Mouse (Mus musculus): Measurements from ENCODE around the gene Mllt10.

Mllt10 gene

DNA sequence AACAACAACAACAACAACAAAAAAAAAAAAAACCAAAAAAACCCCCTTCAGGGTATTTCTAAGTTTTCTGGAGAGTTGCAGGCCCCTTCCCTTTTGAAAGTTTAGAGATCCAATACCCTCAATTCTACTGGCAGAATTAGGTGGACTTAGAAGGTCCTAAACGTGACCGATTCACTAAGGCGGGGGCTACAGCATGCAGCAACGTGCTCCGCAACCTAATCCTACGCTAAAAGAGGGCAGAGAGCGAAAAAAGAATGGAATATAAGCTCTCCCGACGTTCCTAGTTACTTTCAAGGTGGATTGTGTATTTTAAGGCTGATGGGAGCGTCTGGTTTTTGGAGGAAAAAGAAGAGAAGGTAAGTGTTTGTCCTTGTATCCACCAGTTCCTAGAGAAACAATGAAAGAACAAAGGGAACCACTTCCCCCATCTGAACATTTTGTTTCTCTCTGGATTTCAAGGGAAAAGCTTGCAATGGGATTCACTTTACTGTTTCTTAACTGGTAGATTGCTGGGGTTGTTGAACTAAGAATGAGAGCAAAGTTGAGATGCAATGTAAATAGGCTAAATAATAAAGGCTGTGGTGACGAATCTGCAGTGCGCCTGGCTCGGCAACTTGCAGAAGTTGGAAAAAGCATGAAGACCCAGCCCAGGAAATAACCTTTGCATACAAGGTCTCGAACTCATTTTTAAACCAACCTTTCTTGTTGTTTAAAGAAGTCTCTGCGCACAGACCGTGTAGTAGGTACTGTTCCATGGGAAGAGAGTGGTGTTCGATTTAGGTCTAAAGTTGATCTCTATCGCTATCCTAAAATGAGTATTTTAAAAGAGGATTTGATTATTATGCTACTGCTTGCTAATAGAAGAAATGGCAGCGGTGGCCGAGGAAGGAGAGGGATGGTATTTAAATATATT is at the start of gene Mllt10:
TSS of gene Mllt10 (plus strand) at position 222 of the 913 bp plus-strand sequence.
- DNase-seq = peak; percentile 87

DNA sequence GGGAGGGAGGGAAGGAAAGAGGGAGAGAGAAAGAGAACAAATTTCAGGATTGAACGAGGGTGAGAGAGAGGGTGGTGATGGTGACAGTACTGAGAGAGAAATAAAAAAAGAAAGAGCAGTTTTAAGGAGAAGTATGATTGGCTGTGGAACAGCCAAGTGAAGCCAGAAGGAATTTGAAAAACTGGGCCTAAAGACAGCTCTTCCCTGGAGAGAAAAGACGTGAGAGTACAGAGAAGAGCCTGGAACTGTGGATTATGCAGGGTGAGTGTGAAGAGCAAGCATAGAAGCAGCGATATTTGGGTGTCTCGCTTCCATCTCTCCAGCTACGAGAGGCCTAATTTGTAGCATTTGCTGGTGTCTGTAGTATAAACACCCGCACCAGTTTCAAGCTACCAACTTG is 43.8 kb upstream of the Mllt10 start:
- DNase-seq = peak; percentile 33

DNA sequence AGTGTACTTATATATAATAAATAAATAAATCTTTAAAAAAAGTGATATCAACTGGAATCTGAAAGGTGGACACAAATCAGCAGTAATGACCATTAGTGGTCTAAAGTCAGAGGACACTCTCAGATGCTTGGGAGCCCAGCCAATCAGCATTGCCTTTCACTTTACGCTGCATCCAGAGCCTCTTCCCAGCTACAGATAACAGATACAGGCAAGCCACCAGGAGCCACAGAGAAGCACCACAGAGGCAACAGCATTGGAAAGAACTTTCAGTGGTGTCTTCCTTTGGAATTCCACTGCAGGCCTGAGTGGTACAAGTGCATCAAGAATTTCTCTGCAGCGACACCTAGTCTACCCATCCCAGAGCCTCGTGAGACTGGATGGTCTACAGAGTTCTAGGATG is 42.2 kb upstream of the Mllt10 start:
- DNase-seq = peak; percentile 55

DNA sequence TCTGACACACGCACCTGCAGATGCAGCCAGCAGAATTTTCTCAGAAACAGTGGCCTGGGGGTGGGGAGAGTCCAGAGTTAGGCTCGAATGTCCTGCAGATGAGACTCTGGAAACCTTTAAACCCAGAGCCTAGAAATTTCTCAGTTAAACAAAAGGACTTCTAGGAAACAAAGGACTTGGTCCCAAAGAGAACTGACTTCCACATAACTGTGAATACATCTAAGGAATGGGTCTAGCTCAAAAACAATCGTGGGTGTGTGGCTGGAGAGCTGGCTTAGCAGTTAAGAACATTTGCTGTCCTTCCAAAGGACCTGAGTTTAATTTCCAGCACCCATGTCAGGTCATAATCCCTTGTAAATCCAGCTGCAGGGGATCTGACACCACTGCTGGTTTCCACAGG is 39.5 kb upstream of the Mllt10 start:
- DNase-seq = peak; percentile 9

DNA sequence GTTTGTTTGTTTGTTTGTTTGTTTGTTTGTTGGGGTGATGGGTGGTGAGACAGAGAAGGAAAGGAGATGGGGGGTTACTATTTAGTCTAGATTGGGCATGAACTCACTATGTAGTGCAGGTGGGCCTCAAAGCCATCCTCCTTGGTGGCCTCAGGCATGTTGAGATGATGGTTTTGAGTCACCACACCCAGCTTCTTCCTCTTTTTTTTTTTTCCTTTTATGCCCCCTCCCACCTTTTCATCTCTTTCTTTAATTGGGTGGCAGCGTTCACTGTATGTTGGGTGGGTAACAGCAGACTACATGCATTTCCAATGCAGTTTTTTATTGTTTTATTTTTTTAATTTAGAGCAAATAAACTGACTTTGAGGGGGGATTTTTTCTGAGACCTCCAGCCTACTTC is 38.4 kb upstream of the Mllt10 start:
- DNase-seq = no peak

DNA sequence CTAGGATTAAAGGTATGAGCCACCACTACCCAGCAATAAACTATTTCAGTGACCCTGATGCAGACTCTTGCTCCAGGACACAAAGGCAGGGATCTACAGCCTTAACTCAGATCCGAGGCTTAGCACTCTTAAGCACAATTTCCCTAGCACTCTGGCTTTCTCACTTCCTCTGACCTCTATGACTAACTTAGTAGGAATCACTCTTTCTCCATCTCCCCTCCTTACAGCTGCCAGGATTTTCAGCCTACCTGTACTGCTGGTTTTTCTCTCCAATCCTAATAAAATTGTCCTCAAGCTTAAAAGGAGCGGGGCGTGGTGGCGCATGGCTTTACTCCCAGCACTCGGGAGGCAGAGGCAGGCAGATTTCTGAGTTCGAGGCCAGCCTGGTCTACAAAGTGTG is 37.7 kb upstream of the Mllt10 start:
- DNase-seq = peak; percentile 7

DNA sequence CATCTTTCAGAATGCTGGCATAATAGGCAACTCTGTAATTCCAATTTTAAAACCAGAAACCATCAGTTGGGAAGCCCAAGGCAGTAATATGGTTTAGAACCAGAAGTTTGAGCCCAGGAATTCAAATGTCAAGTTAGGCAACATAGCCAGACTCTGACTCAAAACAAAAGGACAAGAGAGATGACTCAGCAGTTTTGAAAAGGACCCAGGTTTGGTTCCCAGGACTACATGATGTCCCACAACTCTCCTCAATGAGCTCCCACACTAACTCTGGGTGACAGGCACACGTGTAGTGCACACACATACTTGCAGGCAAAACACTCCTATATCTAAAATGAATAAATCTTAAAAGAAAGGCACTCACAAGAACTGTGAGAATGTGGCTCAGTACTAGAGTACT is 35.9 kb upstream of the Mllt10 start:
- peak; percentile 30 for DNase-seq

DNA sequence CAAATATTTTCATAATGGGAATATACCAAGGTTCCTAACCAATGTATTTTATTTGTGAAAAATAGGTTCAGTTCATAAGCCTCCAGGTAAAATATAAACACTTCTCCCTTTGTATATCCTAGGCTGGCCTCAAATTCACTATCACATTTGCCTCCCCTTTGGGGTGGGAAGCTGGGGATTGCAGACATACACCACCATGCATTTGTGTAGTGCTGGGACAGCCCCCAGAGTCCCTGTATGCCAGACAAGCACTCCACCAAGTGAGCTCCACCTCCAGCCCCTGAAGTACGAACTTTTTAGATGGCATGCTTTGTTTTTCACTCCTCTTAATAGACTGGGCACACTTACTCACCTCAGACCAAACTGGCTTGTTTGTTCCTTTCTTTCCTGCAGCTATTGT is 32.2 kb upstream of the Mllt10 start:
- peak; percentile 55 for DNase-seq

DNA sequence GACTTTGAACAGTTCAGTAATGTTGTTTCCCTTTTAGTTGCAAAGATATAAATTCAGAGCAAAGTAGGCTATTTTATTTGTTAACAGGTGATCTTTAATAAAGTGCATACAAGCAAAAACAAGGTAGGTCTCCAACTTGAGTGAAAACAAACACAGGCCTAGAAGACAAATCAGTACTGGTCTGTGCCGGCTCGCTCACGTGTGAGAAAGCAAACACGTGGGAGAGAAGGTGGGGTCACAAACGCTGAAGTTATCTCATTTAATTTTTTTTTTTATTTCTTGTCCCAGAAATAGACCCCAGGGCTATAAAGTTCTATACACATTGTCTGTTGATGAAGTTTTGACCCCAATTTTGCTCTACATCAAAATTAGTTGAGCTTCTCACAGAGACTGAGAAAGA is 29.9 kb upstream of the Mllt10 start:
- peak; percentile 40 for DNase-seq

DNA sequence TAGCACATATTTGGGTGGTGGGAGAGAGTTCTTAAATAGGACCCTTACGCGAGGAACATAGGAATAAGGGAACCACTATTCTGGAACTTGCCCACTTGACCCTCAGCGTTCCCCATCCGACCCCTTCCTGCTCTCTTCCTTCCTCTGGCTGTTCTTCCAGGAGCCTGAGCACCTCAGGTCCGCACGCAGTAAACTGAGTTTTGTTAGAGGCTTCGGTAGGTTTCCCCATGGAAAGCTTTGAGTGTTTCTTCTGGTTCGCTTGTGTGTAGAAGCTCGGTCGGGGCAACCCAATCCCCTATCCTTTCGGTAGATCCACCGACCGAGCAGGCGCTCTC is 29.3 kb upstream of the Mllt10 start:
- DNase-seq = no peak

DNA sequence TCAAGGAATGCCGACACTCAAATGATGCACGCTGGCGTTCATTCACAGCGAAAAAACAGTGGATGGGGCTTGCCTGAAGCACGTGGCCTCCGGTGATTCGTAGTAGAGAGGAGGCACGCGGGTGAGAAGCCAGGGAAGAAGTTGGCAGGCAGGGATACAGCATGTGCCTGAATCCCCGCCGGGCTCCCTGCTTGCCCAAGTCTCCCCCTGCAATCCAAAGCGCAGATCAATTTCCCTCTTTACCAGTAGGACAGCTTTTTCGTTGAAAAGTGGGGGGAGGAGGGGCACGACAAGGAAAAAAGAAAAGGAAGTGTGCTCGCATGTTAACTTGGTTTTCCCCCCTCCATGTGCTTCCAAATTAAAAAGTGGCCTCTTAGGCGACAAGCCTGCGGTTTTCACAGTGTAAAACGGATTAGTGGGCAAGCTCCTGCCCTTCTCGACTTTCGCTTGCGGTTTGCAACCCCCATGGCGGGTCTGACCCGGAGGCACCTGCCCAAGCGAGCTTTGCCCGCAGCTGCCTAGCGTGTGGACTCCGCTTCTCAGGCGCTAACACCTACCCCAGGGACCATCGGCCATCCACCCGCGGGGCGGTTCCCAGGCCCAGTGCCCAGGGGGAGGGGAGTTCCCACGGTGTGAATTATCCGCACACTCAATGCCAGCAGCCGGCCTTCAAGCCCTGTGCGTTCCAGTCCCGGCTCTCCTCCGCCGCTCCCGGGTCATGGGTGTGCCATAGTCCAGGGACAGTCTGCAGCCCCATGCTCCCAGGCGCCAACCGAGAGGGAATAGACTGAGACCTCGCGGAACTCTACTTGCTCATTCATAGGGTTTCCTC is 28.7 kb upstream of the Mllt10 start:
- peak; percentile 97 for DNase-seq

DNA sequence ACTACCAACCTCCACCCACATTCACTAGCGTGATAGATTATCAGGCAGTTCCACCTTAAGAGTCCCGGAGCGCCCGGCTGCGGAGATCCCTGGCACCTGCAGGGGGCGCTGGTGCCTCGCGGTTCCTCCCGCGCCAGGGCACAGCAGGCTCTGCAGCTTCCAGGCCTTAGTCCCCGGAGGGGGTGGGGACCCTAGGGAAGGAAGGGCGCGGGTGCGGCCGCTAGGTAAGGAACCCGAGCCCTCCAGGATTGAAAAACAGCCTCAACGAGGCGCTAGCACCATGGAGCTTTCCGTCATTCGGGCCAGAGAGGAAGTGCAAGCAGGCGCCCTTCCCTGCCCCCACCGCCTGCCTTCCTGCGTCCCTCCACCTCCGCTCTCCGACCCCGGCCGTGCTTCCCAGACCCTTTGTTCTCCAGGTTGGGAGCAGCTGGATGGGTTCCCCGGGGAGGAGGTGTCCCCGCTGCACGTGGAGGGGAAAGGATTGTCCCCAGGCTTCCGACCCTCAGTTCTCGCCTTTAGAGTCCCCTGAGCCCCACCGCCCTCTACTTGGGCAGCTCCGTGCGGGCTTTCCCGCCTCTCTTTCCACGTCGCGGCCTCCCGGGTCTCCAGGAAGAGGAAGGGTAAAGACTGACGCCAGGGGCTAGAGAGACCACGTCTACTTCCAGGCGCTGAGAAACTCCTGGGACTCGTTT is 27.4 kb upstream of the Mllt10 start:
- DNase-seq = peak; percentile 99

DNA sequence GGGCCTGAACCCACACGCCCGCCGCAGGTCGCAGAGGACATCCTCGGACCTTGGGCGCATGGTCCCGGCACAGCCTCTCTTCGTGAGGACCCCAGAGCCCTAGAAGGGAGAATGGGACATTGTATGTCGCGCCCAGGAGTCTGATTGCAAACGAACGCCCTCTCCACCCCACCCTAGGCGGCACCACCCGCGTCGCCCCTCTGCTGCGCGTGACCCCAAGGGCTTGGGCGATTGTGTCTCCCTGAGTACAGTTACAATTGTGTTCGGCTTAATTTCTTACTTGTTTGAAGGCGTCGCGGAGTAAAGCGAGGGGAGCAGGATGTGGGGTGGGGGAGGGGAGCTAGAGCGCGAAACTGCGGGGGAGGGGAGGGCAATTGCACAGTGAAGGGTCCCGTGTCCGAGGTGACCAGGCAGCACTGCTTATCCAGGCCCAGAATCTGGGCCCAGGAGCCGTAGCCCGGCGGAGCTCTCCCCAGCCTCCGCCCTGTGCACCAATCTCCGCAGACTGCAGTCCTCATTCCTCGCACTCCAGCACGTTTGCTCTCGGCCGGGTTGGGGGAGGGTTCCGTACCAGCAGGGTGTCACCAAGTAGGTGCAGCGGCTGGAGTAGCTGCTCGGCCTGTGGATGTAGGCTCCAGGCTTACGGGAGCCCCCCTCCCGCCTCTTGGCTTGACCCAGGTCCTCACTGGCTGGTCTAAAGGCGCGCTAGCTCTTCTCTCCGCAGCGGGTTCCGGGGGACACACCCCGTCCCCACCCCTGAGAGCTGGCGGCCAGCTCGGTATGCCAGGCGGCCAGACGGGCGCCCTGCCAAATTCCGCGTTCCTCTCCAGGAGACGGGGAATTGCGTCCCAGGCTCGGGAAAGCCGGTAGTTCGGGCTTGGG is 26.7 kb upstream of the Mllt10 start:
- DNase-seq = peak; percentile 99

DNA sequence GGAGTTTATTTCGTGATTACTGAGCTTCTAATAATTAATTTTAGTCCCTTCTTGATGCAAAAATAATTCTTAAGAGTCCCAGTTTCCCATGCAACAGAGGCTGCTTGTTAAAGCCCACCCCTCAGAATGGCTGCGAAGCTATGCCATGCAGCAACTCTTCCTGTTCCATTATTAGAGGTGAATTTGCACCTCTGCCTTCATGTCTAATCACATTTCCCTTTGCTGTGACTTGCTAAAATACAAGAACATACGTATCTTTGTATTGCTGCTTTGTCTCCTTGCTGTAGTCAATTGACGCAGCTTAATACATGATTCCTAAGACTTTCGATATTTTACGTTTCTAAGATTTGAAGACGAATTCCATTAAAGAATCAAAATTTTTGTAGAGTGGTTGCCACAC is 25.4 kb upstream of the Mllt10 start:
- peak; percentile 45 for DNase-seq

DNA sequence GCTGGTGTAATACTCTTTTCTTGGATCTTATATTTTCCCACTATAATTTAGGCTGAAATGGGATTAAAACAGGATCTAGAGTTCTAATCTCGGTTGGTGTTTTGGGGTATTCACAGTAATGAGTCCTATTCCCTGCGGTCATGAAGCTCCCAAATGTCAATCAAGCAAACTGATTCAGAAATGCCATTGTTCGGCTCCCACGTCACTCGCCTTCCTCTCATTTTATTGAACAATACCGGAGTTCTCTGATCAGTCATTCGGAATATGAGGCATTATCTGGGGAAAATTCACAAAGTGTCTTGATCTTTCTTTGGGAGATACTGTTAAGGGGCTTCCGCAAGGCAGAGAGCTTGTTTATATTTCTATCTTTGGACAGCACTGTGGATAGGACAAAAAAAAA is 24.5 kb upstream of the Mllt10 start:
- DNase-seq = peak; percentile 73

DNA sequence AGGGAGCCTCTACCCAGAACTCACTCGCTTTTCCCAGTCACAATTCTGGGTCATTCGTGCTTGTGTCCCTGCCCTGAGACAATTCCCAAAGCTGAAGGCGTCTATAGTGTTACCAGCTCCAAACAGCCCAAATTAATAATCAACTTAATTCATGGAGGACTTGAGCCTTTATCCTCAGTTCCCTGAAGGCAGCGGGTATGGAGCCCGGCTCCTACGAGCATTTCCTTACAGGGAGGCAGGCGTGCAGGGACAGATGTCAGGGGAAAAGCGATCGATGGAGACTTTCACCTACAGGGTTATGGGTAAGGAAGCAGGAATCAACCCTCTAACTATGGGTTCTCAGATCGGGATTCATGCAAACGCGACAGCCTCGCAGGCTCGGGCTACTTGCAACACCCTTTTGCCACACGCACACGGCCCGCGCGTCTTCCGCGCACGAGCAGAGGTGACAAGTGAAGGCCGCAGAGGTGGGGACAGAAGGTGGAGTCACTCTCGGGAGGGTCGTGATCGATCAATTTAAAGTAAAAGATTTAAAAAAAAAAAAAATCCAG is 23.7 kb upstream of the Mllt10 start:
- peak; percentile 91 for DNase-seq

DNA sequence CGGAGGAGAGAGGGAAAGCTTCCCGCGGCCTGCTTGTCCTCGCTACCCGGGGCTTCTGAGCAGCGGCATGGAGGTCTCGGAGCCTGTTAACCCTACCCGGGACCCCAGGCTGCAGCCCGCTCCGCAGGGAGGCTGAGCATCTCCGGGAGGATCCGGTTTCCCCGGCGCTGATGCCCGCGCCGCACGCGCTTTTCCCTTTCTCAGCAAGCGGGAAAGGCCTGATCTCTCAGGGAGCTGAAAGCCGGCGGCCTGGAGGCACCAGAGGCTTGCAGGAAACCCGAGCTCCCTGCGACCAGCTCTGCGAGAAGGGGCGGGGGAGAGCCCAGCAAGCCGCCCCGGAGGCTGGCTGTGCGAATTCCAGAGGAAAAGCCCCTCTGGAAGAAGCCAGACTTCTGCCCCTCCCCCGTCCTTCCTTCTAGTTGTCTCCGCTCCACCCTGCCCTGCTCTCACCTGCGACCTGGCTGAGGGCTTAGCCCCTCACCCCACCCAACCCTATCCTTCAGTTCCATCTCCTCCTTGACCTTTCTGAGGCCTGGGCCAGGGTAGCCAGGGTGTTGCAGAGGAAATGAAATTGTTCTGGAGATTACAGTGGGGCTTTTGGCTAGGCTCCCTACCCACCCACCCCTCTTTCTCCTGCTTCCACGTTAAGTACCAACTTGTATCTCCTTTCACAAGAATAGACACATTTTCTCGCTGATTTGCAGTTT is 23.1 kb upstream of the Mllt10 start:
- DNase-seq = peak; percentile 93

DNA sequence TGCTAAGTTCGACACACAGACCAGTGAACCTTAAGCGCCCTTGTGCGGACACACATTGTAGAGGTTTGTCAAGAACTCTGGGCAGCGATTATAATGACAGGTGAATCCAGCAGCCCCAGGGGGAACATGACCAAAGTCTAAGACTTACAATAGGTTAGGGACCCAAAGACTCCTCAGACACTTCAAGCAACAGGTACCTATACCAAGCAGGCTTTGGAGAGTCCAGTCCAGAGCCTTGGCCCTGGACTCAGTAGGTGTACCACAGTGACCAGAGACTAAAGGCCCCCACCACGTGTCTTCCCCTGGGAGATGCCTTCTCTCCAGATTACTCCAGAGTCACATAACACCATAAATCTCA is 22.5 kb upstream of the Mllt10 start:
- no peak for DNase-seq

DNA sequence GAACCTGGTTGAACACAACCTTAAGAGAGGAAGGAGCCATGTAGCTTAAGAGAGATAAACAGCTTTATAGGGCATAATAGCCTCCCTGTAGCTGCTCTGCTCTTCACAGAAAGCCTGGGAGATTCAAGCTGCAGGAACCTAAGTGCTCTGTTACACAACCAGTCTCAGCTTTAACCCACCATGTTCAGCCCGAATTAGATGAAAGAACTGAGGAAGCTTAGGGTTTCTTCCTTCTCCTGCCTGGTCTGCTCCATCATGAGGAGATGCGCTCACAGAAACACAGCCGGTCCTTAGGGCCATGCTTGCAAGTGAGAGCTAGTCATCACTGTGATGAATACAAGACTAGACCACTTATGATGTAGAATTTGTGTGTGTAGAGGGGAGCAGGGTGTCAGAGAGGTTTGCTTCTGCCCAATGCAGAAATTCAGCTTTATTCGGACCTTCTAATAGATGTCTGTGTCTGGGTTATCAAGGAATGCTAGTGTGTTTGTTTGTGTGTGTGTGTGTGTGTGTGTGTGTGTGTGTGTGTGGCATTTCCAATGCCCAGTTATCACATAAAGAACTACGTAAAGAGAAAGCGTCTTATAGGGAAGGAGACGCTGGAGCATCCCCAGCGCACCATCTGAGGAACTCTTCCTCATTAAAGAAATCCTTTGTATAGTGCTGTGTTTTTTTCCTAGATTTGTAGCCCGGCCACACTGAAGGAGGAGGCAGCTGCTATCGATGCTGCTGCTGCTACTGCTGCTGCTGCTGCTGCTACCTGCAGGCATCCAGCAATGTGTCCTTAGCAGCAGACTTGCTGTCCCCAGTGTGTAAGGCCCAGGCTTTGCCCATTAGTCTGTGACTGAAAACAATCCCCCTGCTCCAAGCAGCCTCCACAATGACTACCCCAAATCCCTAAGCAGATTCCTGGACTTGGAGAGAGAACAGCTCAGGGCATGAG is 21.6 kb upstream of the Mllt10 start:
- peak; percentile 62 for DNase-seq

Data from heart, adult 11 months (tissue).